Mouse (Mus musculus): Measurements from ENCODE around the gene Clns1a.

The Clns1a gene

GRCm38 (mm10) chr7:97766406-97767166 is 70.2 kb downstream of the Clns1a start:
- no peak for DNase-seq

- DNase-seq = no peak
Observed at GRCm38 (mm10) chr7:97767841-97768240, 71.4 kb downstream of the Clns1a start.

- no peak for DNase-seq
Observed at GRCm38 (mm10) chr7:97769020-97769419, 72.6 kb downstream of the Clns1a start.
